Mouse (Mus musculus): ENCODE data around the gene Bbs9. TPM values are rescaled to one million over a fixed set of nuclear protein-coding genes. Genes with fewer than 3 reads are reported as not detected.

The Bbs9 gene
- polyA plus RNA-seq, 1 experiment from 2014 or later: 5.8 TPM

DNA sequence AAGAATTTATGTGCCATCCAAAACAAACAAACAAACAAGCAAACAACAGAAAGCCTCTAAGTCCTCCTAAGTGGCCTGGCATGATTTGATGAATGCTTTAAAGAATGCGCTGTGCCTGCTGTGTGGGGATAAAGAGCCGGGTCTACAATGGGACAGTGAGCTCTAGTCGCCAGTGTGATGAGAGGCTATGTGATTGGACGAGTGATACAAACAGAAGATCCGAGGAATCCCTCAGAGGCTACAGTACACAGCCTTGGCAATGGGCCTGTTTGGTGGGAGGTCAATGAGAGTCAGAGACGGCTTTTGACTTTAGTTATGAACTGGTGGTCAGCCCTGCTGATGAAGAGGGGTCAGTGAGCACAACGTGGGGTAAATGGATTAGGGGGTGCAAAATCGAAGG, 349.4 kb downstream of the Bbs9 start:
- DNase-seq (ENCODE audit: low spot score) (no peak), ATAC-seq (ENCODE audit: low FRiP score, low TSS enrichment) (no peak)
- H3K4me3 ChIP-seq (ENCODE audit: low read depth, low read length): no peak overlapping the region
- TF ChIP-seq EP300 (optimal IDR thresholded peaks at IDR 0.05) (no peak), CTCF (IDR thresholded peaks at IDR 0.05; ENCODE audit: low read depth) (no peak)
- H3K9ac ChIP-seq (ENCODE audit: low read length): no peak overlapping the region
- no peaks in the 10 kb centered on the region for H3K36me3 ChIP-seq (ENCODE audit: control insufficient read depth, insufficient read depth, low read length)
- no peaks in the 10 kb centered on the region for H3K27me3 ChIP-seq (ENCODE audit: control insufficient read depth, insufficient read depth, low read length)
- WGBS: 63% methylated on average over 8 of the region's 8 CpGs
- H3K9me3 ChIP-seq (ENCODE audit: control insufficient read depth, low read length): no peaks in the 10 kb centered on the region
- H3K27ac ChIP-seq (replicated peaks): no peak overlapping the region
- no peak overlapping the region for H3K4me2 ChIP-seq (replicated peaks; ENCODE audit: low read depth)
- no peaks in the 10 kb centered on the region for H3K4me1 ChIP-seq (replicated peaks; ENCODE audit: control insufficient read depth, insufficient read depth)

DNA sequence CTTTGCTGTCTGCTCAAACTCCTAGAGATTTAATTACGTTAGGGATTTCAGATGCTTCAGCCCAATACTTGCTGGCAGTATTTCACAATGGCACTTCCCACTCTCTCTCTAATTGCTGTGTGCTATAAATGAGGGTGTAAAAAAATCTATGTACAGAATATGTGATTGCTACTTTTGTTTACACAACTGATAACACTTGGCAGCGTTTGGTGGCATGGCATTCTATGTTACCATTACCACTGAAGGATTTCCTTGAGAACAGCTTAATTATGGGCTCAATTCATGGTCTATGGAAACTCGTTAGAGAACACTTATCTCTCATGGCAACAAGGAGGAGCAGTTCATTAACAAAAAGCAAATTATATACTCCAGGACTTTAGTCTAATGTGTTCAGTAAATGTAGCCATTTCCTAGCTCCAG, 351.1 kb downstream of the Bbs9 start:
- H3K4me1 ChIP-seq (replicated peaks; ENCODE audit: control insufficient read depth, insufficient read depth): no peaks in the 10 kb centered on the region
- no peak for DNase-seq (ENCODE audit: low spot score)
- 55% methylated on average over 3 of the region's 3 CpGs for WGBS
- no peaks in the 10 kb centered on the region for H3K27me3 ChIP-seq (ENCODE audit: control insufficient read depth, insufficient read depth, low read length)
- H3K36me3 ChIP-seq (ENCODE audit: control insufficient read depth, insufficient read depth, low read length): no peaks in the 10 kb centered on the region
- TF ChIP-seq EP300 (optimal IDR thresholded peaks at IDR 0.05) (no peak), CTCF (IDR thresholded peaks at IDR 0.05; ENCODE audit: low read depth) (no peak)
- H3K9ac ChIP-seq (ENCODE audit: low read length): no peak overlapping the region
- H3K4me3 ChIP-seq (ENCODE audit: low read depth, low read length): no peak overlapping the region
- H3K27ac ChIP-seq (replicated peaks): no peak overlapping the region
- no peaks in the 10 kb centered on the region for H3K9me3 ChIP-seq (ENCODE audit: control insufficient read depth, low read length)
- H3K4me2 ChIP-seq (replicated peaks; ENCODE audit: low read depth): no peak overlapping the region
- ATAC-seq (ENCODE audit: low FRiP score, low TSS enrichment): no peak

DNA sequence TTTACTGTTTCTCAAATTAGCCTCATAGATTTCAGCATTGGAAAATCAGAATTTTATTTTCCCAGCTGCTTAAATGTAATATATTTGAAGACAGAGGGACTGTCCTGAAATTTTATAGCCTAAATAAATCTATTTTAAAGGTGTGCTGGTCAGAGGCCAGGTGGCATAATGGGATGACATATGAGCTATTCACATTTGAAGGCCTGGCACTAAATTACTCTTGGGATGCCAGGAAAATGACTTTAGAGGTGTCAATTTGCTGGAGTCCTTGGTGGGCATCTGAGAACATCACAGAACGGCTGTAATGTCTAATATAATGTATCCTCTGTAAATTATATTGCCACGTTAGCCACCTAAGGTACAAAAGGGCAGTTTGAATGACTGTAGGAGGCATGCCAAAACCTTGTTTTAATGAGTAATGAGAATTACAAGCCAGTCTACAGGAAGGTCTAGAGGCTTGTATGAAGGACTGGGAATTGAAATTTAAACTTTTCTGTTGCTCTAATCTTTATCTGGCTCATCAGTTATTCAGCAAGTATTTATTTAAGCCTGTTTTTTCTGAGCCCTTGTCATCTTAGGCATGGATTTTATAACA, 351.8 kb downstream of the Bbs9 start:
- H3K4me3 ChIP-seq (ENCODE audit: low read depth, low read length): no peak overlapping the region
- WGBS: 59% methylated on average over 2 of the region's 2 CpGs
- no peak overlapping the region for H3K27ac ChIP-seq (replicated peaks)
- no peaks in the 10 kb centered on the region for H3K9me3 ChIP-seq (ENCODE audit: control insufficient read depth, low read length)
- H3K4me1 ChIP-seq (replicated peaks; ENCODE audit: control insufficient read depth, insufficient read depth): no peaks in the 10 kb centered on the region
- no peaks in the 10 kb centered on the region for H3K36me3 ChIP-seq (ENCODE audit: control insufficient read depth, insufficient read depth, low read length)
- no peak overlapping the region for H3K9ac ChIP-seq (ENCODE audit: low read length)
- no peak for ATAC-seq (ENCODE audit: low FRiP score, low TSS enrichment)
- no peak for DNase-seq (ENCODE audit: low spot score)
- TF ChIP-seq EP300 (optimal IDR thresholded peaks at IDR 0.05) (no peak), CTCF (IDR thresholded peaks at IDR 0.05; ENCODE audit: low read depth) (no peak)
- no peaks in the 10 kb centered on the region for H3K27me3 ChIP-seq (ENCODE audit: control insufficient read depth, insufficient read depth, low read length)
- H3K4me2 ChIP-seq (replicated peaks; ENCODE audit: low read depth): no peak overlapping the region

DNA sequence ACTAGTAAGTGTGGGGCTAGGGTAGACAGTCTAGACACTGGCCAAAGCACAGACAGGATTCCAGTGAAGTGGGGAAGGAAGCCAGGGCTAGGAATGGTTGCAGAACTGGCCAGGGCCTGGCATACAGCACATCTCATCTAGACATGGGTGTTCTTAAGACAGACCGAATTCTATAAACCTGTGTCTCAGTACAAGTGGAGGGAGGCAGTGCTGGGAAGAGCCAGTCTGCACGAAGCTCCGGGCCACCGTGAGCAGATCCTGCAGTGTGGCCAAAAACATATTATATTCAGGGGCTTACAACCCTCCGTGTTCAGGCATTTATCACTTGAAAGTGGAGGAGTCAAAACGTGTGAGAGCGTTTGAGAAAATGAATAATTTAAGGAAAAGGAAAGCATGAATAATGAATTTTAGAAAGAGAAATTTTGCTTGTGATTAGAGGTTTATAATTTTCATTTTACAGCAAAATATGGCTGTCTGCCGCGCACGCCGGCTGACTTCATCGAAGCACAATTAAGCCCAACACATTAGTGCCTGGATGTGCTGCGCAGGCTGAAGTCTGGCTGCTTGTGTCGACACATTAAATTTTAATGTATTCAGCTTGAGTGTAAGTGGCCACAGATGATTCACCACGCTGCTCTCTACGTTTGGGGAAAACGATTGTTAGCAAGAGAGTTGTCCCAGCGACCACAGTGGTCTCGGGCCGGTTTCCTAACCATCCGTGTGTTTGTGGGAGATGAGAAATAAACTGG, 353.9 kb downstream of the Bbs9 start:
- DNase-seq (ENCODE audit: low spot score): no peak
- no peak for ATAC-seq (ENCODE audit: low FRiP score, low TSS enrichment)
- no peak overlapping the region for H3K27ac ChIP-seq (replicated peaks)
- no peaks in the 10 kb centered on the region for H3K4me1 ChIP-seq (replicated peaks; ENCODE audit: control insufficient read depth, insufficient read depth)
- no peaks in the 10 kb centered on the region for H3K36me3 ChIP-seq (ENCODE audit: control insufficient read depth, insufficient read depth, low read length)
- H3K4me3 ChIP-seq (ENCODE audit: low read depth, low read length): no peak overlapping the region
- 82% methylated on average over 21 of the region's 21 CpGs for WGBS
- no peaks in the 10 kb centered on the region for H3K27me3 ChIP-seq (ENCODE audit: control insufficient read depth, insufficient read depth, low read length)
- TF ChIP-seq EP300 (optimal IDR thresholded peaks at IDR 0.05) (no peak), CTCF (IDR thresholded peaks at IDR 0.05; ENCODE audit: low read depth) (no peak)
- no peaks in the 10 kb centered on the region for H3K9me3 ChIP-seq (ENCODE audit: control insufficient read depth, low read length)
- no peak overlapping the region for H3K9ac ChIP-seq (ENCODE audit: low read length)
- no peak overlapping the region for H3K4me2 ChIP-seq (replicated peaks; ENCODE audit: low read depth)

DNA sequence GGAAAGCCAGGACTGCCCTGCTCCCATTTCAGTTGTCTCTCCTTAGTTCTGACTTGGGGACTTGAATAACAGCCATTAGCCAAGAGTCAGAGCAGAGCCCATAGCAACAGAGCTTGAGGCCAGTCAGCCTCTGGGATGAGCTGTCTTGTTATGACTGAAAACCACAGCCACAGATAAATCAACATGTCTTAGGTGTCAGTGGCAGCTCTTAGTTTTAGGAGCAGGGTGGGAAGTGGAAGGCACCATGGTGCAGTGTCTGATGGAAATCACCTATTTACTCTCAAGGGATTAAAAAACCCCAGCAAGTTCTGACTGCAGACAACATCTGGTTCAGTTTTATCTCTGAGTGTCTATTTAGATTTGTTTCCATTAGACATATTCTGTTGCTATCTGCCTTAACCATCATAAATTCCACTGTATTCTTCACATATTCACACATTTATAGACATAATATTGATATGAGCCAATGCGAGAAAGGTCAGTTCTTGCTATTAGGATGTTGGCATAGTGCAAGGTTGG, 359.5 kb downstream of the Bbs9 start:
- Histone ChIP-seq H3K27ac (replicated peaks) (no peak overlapping the region), H3K9me3 (ENCODE audit: control insufficient read depth, low read length) (no peaks in the 10 kb centered on the region), H3K27me3 (ENCODE audit: control insufficient read depth, insufficient read depth, low read length) (no peaks in the 10 kb centered on the region), H3K4me3 (ENCODE audit: low read depth, low read length) (no peak overlapping the region), H3K4me2 (replicated peaks; ENCODE audit: low read depth) (no peak overlapping the region), H3K9ac (ENCODE audit: low read length) (no peak overlapping the region), H3K36me3 (ENCODE audit: control insufficient read depth, insufficient read depth, low read length) (no peaks in the 10 kb centered on the region), H3K4me1 (replicated peaks; ENCODE audit: control insufficient read depth, insufficient read depth) (no peaks in the 10 kb centered on the region)
- TF ChIP-seq CTCF (IDR thresholded peaks at IDR 0.05; ENCODE audit: low read depth): no peak
- TF ChIP-seq EP300 (optimal IDR thresholded peaks at IDR 0.05): no peak
- no peak for ATAC-seq (ENCODE audit: low FRiP score, low TSS enrichment)
- no peak for DNase-seq (ENCODE audit: low spot score)
- WGBS: 95% methylated on average over 1 of the region's 1 CpGs

DNA sequence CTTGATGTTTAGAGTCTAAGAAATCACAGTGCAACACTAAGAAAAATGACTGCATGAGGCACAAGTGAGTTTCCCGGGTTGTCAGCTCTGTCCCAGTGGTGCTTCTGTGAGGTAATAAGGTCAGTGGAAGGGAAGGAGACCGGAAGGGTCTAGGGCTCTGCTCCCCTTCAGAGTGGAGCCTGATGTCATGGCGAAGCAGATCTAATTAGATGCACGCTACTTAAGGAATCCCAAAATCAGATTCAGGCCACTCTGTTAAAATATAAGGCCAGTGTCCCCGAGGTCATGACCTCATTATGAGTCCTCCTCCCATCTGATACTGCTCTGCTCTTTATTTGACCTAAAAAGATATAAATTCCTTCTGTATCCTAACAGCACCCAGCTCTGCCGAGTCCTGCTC, 361.5 kb downstream of the Bbs9 start:
- Histone ChIP-seq H3K36me3 (ENCODE audit: control insufficient read depth, insufficient read depth, low read length) (no peaks in the 10 kb centered on the region), H3K4me3 (ENCODE audit: low read depth, low read length) (no peak overlapping the region), H3K9me3 (ENCODE audit: control insufficient read depth, low read length) (no peaks in the 10 kb centered on the region), H3K27me3 (ENCODE audit: control insufficient read depth, insufficient read depth, low read length) (no peaks in the 10 kb centered on the region), H3K4me1 (replicated peaks; ENCODE audit: control insufficient read depth, insufficient read depth) (no peaks in the 10 kb centered on the region), H3K4me2 (replicated peaks; ENCODE audit: low read depth) (no peak overlapping the region), H3K9ac (ENCODE audit: low read length) (no peak overlapping the region), H3K27ac (replicated peaks) (no peak overlapping the region)
- 66% methylated on average over 6 of the region's 6 CpGs for WGBS
- no peak for TF ChIP-seq CTCF (IDR thresholded peaks at IDR 0.05; ENCODE audit: low read depth)
- TF ChIP-seq EP300 (optimal IDR thresholded peaks at IDR 0.05): no peak
- ATAC-seq (ENCODE audit: low FRiP score, low TSS enrichment) (no peak), DNase-seq (ENCODE audit: low spot score) (no peak)
